Mouse (Mus musculus): ENCODE data around the gene Hyal2.

Gene Hyal2

GRCm38 (mm10) chr9:107612191-107612944 is 44.6 kb downstream of the Hyal2 start:
- peak; percentile 99 for DNase-seq (ENCODE audit: inconsistent ontology term)

DNA sequence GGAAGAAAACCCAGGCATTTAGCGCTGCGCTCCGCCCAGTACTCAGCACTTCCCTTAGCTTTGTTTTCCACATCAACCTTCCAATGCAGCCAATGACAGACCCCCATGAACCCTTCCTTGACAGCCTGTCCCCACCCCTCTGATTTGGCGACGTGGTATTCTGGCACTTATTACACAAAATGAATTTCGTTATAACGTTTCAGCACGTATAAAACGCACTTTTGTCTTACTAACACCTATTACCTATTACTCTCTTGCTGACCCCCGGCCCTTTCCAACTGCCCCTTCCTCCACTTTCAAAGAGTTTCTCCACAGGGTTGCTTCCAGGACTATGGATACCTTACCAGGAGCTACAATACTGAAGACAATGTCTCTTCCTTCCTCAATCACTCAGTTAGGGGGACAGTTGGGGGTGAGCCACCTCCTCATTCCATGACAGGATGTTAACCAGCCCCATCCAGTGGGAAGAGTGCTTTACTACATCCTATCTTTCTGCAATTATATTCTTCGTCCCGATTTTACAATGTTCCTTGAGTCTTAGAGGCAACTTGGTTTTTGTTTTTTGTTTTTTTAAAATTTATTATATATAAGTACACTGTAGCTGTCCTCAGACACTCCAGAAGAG is 45.3 kb downstream of the Hyal2 start:
- no peak for DNase-seq (ENCODE audit: inconsistent ontology term)

DNA sequence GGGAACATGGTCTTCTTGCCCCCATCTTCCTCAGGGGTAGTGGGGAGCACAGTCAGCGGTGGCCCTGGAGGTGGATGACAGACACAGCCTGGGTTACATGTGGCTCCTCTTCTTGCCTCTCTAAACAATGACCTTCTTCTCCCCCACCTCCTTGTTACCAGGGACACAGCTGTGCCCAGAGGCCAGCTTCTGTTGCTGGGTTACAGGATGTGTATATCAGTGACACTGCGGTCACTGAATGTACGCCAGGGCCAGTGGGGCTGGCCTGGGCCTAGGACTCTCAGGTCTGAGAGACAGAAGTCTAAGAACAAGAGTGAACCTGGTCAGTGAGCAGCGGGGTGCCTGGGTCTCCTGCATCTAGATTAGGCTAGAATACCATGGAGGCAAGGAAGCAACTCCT is 47.3 kb downstream of the Hyal2 start:
- DNase-seq (ENCODE audit: inconsistent ontology term), result peak; percentile 66

DNA sequence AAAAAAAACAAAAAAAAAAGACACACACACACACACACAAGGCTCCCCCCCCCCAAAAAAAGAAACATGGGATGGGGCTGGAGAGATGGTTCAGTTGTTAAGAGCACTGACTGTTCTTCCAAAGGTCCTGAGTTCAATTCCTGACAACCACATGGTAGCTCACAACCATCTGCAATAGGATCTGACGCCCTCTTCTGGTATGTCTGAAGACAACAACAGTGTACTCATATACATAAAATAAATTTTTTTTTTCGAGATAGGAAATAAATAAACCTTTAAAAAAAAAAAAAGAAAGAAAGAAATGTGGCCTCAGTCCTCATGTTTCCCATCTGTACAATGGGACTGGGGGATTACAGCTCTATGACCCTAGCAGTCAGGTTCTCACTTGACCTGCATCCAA is 49.7 kb downstream of the Hyal2 start:
- DNase-seq (ENCODE audit: inconsistent ontology term), result no peak

DNA sequence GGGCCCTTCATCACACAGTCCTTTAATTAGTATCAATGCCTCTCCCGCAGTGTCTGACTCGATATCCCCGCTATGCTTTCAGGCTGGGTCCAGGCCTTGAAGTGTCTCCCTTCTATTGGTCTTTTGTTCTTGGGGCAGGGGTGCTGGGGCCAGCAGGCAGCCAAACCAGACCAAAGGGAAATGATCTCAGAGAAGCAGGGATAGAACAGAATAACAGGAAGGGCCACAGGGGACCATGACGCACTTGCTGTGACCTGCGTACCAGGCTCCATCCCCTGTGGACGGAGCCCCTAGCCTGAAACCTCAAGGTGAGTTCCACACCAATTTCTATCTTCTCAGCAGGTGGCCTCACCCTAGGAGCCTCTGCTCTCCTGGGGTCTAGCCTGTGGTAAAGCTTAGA is 50.4 kb downstream of the Hyal2 start:
- DNase-seq (ENCODE audit: inconsistent ontology term), result no peak

GRCm38 (mm10) chr9:107618778-107619545 is 51.2 kb downstream of the Hyal2 start:
- peak; percentile 81 for DNase-seq (ENCODE audit: inconsistent ontology term)

DNA sequence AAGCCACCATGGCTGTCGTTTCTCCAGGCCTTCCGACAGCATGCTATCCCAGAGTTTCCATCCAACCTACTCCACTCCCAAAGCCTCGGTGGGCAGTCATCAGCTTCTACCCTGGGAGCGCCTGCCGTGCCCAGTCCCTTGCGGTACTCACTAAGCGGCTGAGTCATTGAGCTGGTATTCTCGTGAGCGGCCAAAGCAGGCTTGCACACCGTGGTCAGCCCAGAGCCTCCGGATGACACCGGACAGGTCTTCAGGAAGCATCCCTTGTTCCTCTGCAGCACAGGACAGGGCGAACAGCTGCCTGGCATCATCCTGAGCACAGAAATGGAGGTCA is 51.8 kb downstream of the Hyal2 start:
- peak; percentile 89 for DNase-seq (ENCODE audit: inconsistent ontology term)

- DNase-seq (ENCODE audit: inconsistent ontology term), result peak; percentile 62
Observed at GRCm38 (mm10) chr9:107620954-107621353, 53.2 kb downstream of the Hyal2 start.

All from Muller cell, postnatal 12 days (primary cell).